Mouse (Mus musculus) forebrain, embryonic 15.5 days (tissue): ENCODE data around the gene Chrm3. TPM values are rescaled to one million over a fixed set of nuclear protein-coding genes. Genes with fewer than 3 reads are reported as not detected.

ENCODE experiments used
- ATAC-seq: fragments of 200-750 bp; cut with Nextera tagmentation; replicated peaks from 2 replicates; pipeline ENCODE4 v1.8.0; 2017; ENCODE audit warnings: mild to moderate bottlenecking, moderate TSS enrichment, moderate library complexity
- H3K27ac ChIP-seq: fragments of 300-500 bp; sonication (generic); replicated peaks from 2 replicates; pipeline ENCODE4 v1.5.1; 2015; ENCODE audit warnings: mild to moderate bottlenecking, inconsistent platforms
- H3K27me3 ChIP-seq: fragments of 300-500 bp; sonication (generic); 2 replicates; pipeline ENCODE4 v1.6.1; 2015; ENCODE audit warnings: inconsistent platforms
- H3K36me3 ChIP-seq: fragments of 300-500 bp; sonication (generic); 2 replicates; pipeline ENCODE4 v1.6.1; 2015; ENCODE audit warnings: mild to moderate bottlenecking, inconsistent platforms
- H3K4me1 ChIP-seq: fragments of 300-500 bp; sonication (generic); 2 replicates; pipeline ENCODE4 v1.6.1; 2015; ENCODE audit warnings: inconsistent platforms
- H3K4me2 ChIP-seq: fragments of 300-500 bp; sonication (generic); replicated peaks from 2 replicates; pipeline ENCODE4 v1.6.1; 2015; ENCODE audit warnings: mild to moderate bottlenecking, inconsistent platforms
- H3K4me3 ChIP-seq: fragments of 300-500 bp; sonication (generic); 2 replicates; pipeline ENCODE4 v1.5.1; 2015; ENCODE audit warnings: mild to moderate bottlenecking, inconsistent platforms
- H3K9ac ChIP-seq: fragments of 300-500 bp; sonication (generic); replicated peaks from 2 replicates; pipeline ENCODE4 v1.6.1; 2015; ENCODE audit warnings: mild to moderate bottlenecking, inconsistent platforms
- H3K9me3 ChIP-seq: fragments of 300-500 bp; sonication (generic); 2 replicates; pipeline ENCODE4 v1.6.1; 2016; ENCODE audit warnings: inconsistent platforms
- WGBS: fragments of 180-500 bp; shearing (Covaris S2); methylation state at CpG from one replicate; pipeline ENCODE4 v1.1.7; 2015; ENCODE audit warnings: mixed read lengths; 5-methylcytosine and 5-hydroxymethylcytosine counted together
- polyA plus RNA-seq: library from polyadenylated mRNA; unstranded; fragments of >200 nt; fragmentation: Nextera tagmentation; extraction: Ambion mirVana; gene quantifications from 2 replicates; pipeline ENCODE4 v1.2.1, GENCODE M21; 2015

The Chrm3 gene
- polyA plus RNA-seq, 1 experiment from 2014 or later, result 1.9 TPM

- no peak overlapping the region for H3K27ac ChIP-seq
- no peaks in the 10 kb centered on the region for H3K27me3 ChIP-seq
- no peaks in the 10 kb centered on the region for H3K36me3 ChIP-seq
- H3K4me2 ChIP-seq, result no peak overlapping the region
- 94% methylated on average over 4 of the region's 4 CpGs for WGBS
- no peaks in the 10 kb centered on the region for H3K4me1 ChIP-seq
- no peak overlapping the region for H3K4me3 ChIP-seq
- H3K9ac ChIP-seq, result no peak overlapping the region
- no peak for ATAC-seq
- H3K9me3 ChIP-seq, result no peaks in the 10 kb centered on the region
These were observed 411.6 kb downstream of the Chrm3 start for GRCm38 (mm10) chr13:9949091-9949490.

- H3K9me3 ChIP-seq, result no peaks in the 10 kb centered on the region
- no peak overlapping the region for H3K27ac ChIP-seq
- H3K27me3 ChIP-seq, result no peaks in the 10 kb centered on the region
- no peaks in the 10 kb centered on the region for H3K36me3 ChIP-seq
- H3K4me1 ChIP-seq, result no peaks in the 10 kb centered on the region
- H3K4me2 ChIP-seq, result no peak overlapping the region
- no peak for ATAC-seq
- H3K9ac ChIP-seq, result no peak overlapping the region
- H3K4me3 ChIP-seq, result no peak overlapping the region
- 76% methylated on average over 1 of the region's 1 CpGs for WGBS
These were observed 420.5 kb downstream of the Chrm3 start for GRCm38 (mm10) chr13:9940186-9940585.

- Histone ChIP-seq H3K9me3 (no peaks in the 10 kb centered on the region), H3K4me1 (no peaks in the 10 kb centered on the region), H3K36me3 (no peaks in the 10 kb centered on the region), H3K4me3 (no peak overlapping the region), H3K27ac (no peak overlapping the region), H3K27me3 (no peaks in the 10 kb centered on the region), H3K9ac (no peak overlapping the region), H3K4me2 (no peak overlapping the region)
- no peak for ATAC-seq
- WGBS, result 53% methylated on average over 3 of the region's 3 CpGs
These were observed 421.7 kb downstream of the Chrm3 start for GRCm38 (mm10) chr13:9938798-9939485.

- Histone ChIP-seq H3K27me3 (no peaks in the 10 kb centered on the region), H3K4me2 (no peak overlapping the region), H3K9me3 (no peaks in the 10 kb centered on the region), H3K4me3 (no peak overlapping the region), H3K9ac (no peak overlapping the region), H3K27ac (no peak overlapping the region), H3K36me3 (no peaks in the 10 kb centered on the region), H3K4me1 (peaks cover 5% of the 10 kb centered on the region; the same call in 1 of the 2 replicates)
- ATAC-seq, result no peak
- WGBS, result 47% methylated on average over 4 of the region's 4 CpGs
These were observed 427.9 kb downstream of the Chrm3 start for GRCm38 (mm10) chr13:9932714-9933113.

GRCm38 (mm10) chr13:9930606-9931005, 430.0 kb downstream of the Chrm3 start:
- Histone ChIP-seq H3K27ac (no peak overlapping the region), H3K4me1 (peaks cover 5% of the 10 kb centered on the region; the same call in 1 of the 2 replicates), H3K36me3 (no peaks in the 10 kb centered on the region), H3K27me3 (no peaks in the 10 kb centered on the region), H3K4me2 (no peak overlapping the region), H3K9me3 (no peaks in the 10 kb centered on the region), H3K9ac (no peak overlapping the region), H3K4me3 (no peak overlapping the region)
- ATAC-seq, result no peak
- WGBS, result 63% methylated on average over 1 of the region's 1 CpGs

GRCm38 (mm10) chr13:9929978-9930377, 430.7 kb downstream of the Chrm3 start:
- H3K27me3 ChIP-seq, result no peaks in the 10 kb centered on the region
- peak; percentile 88 for ATAC-seq
- H3K36me3 ChIP-seq, result no peaks in the 10 kb centered on the region
- WGBS, result 21% methylated on average over 2 of the region's 2 CpGs
- peaks cover 5% of the 10 kb centered on the region; the same call in 1 of the 2 replicates for H3K4me1 ChIP-seq
- H3K9me3 ChIP-seq, result no peaks in the 10 kb centered on the region
- no peak overlapping the region for H3K9ac ChIP-seq
- no peak overlapping the region for H3K4me2 ChIP-seq
- H3K4me3 ChIP-seq, result no peak overlapping the region
- H3K27ac ChIP-seq, result no peak overlapping the region

GRCm38 (mm10) chr13:9921150-9921549, 439.5 kb downstream of the Chrm3 start:
- ATAC-seq, result no peak
- Histone ChIP-seq H3K9me3 (no peaks in the 10 kb centered on the region), H3K4me2 (no peak overlapping the region), H3K27ac (no peak overlapping the region), H3K9ac (no peak overlapping the region), H3K36me3 (no peaks in the 10 kb centered on the region), H3K4me3 (no peak overlapping the region), H3K27me3 (no peaks in the 10 kb centered on the region), H3K4me1 (no peaks in the 10 kb centered on the region)
- 89% methylated on average over 1 of the region's 1 CpGs for WGBS

GRCm38 (mm10) chr13:9912697-9913096, 447.9 kb downstream of the Chrm3 start:
- no peaks in the 10 kb centered on the region for H3K27me3 ChIP-seq
- H3K9me3 ChIP-seq, result no peaks in the 10 kb centered on the region
- H3K36me3 ChIP-seq, result no peaks in the 10 kb centered on the region
- no peak overlapping the region for H3K9ac ChIP-seq
- no peak overlapping the region for H3K4me2 ChIP-seq
- WGBS, result 93% methylated on average over 4 of the region's 4 CpGs
- no peak for ATAC-seq
- H3K4me3 ChIP-seq, result no peak overlapping the region
- H3K27ac ChIP-seq, result no peak overlapping the region
- H3K4me1 ChIP-seq, result no peaks in the 10 kb centered on the region

GRCm38 (mm10) chr13:9908707-9909106, 451.9 kb downstream of the Chrm3 start:
- no peak for ATAC-seq
- Histone ChIP-seq H3K4me2 (no peak overlapping the region), H3K27me3 (no peaks in the 10 kb centered on the region), H3K4me3 (no peak overlapping the region), H3K27ac (no peak overlapping the region), H3K9ac (no peak overlapping the region), H3K9me3 (no peaks in the 10 kb centered on the region), H3K36me3 (no peaks in the 10 kb centered on the region), H3K4me1 (no peaks in the 10 kb centered on the region)
- WGBS, result 86% methylated on average over 2 of the region's 2 CpGs

- H3K36me3 ChIP-seq, result no peaks in the 10 kb centered on the region
- no peak overlapping the region for H3K27ac ChIP-seq
- H3K4me3 ChIP-seq, result no peak overlapping the region
- no peaks in the 10 kb centered on the region for H3K9me3 ChIP-seq
- WGBS, result 86% methylated on average over 3 of the region's 3 CpGs
- no peak for ATAC-seq
- H3K4me2 ChIP-seq, result no peak overlapping the region
- H3K27me3 ChIP-seq, result no peaks in the 10 kb centered on the region
- no peak overlapping the region for H3K9ac ChIP-seq
- no peaks in the 10 kb centered on the region for H3K4me1 ChIP-seq
These were observed 453.4 kb downstream of the Chrm3 start for GRCm38 (mm10) chr13:9907202-9907601.

- H3K4me1 ChIP-seq, result no peaks in the 10 kb centered on the region
- H3K27ac ChIP-seq, result no peak overlapping the region
- no peak overlapping the region for H3K9ac ChIP-seq
- H3K4me2 ChIP-seq, result no peak overlapping the region
- H3K36me3 ChIP-seq, result no peaks in the 10 kb centered on the region
- no peaks in the 10 kb centered on the region for H3K9me3 ChIP-seq
- no peak for ATAC-seq
- no peaks in the 10 kb centered on the region for H3K27me3 ChIP-seq
- no peak overlapping the region for H3K4me3 ChIP-seq
These were observed 456.2 kb downstream of the Chrm3 start for GRCm38 (mm10) chr13:9904455-9904854.

- no peak for ATAC-seq
- no peaks in the 10 kb centered on the region for H3K27me3 ChIP-seq
- no peak overlapping the region for H3K9ac ChIP-seq
- no peak overlapping the region for H3K27ac ChIP-seq
- no peak overlapping the region for H3K4me2 ChIP-seq
- H3K36me3 ChIP-seq, result no peaks in the 10 kb centered on the region
- WGBS, result 94% methylated on average over 5 of the region's 5 CpGs
- no peak overlapping the region for H3K4me3 ChIP-seq
- H3K9me3 ChIP-seq, result no peaks in the 10 kb centered on the region
- no peaks in the 10 kb centered on the region for H3K4me1 ChIP-seq
These were observed 459.8 kb downstream of the Chrm3 start for GRCm38 (mm10) chr13:9900653-9901385.
